Mouse (Mus musculus) heart, embryonic 13.5 days (tissue): ENCODE measurements around the gene Pbx1. TPM values are rescaled to one million over a fixed set of nuclear protein-coding genes. Genes with fewer than 3 reads are reported as not detected.
"Not testable (repeated sequence)": the region's sequence is repeated elsewhere in the genome, so short reads cannot be mapped to it uniquely, and the experiment has no call there.

ENCODE experiments used
- ATAC-seq: fragments of 200-750 bp; cut with Nextera tagmentation; 2 replicates; pipeline ENCODE4 v1.8.0; 2017; ENCODE audit warnings: moderate TSS enrichment; ENCODE audit not compliant: insufficient number of reproducible peaks, low FRiP score, low TSS enrichment; ENCODE audit errors: extremely low read depth
- H3K27ac ChIP-seq: fragments of 300-500 bp; sonication (generic); replicated peaks from 2 replicates; pipeline ENCODE4 v1.5.1; 2015; ENCODE audit warnings: moderate library complexity, mild to moderate bottlenecking, inconsistent platforms
- H3K27me3 ChIP-seq: fragments of 300-500 bp; sonication (generic); replicated peaks from 2 replicates; pipeline ENCODE4 v1.6.1; 2015; ENCODE audit warnings: mild to moderate bottlenecking, inconsistent platforms
- H3K36me3 ChIP-seq: fragments of 300-500 bp; sonication (generic); 2 replicates; pipeline ENCODE4 v1.6.1; 2015; ENCODE audit warnings: mild to moderate bottlenecking, inconsistent platforms
- H3K4me1 ChIP-seq: fragments of 300-500 bp; sonication (generic); 2 replicates; pipeline ENCODE4 v1.6.1; 2015; ENCODE audit warnings: inconsistent platforms
- H3K4me2 ChIP-seq: fragments of 300-500 bp; sonication (generic); 2 replicates; pipeline ENCODE4 v1.6.1; 2015; ENCODE audit warnings: inconsistent platforms, mild to moderate bottlenecking, moderate library complexity
- H3K4me3 ChIP-seq: fragments of 300-500 bp; sonication (generic); 2 replicates; pipeline ENCODE4 v1.5.1; 2015; ENCODE audit warnings: moderate library complexity, mild to moderate bottlenecking, inconsistent platforms
- H3K9ac ChIP-seq: fragments of 300-500 bp; sonication (generic); 2 replicates; pipeline ENCODE4 v1.6.1; 2015; ENCODE audit warnings: inconsistent platforms, mild to moderate bottlenecking, moderate library complexity
- H3K9me3 ChIP-seq: fragments of 300-500 bp; sonication (generic); 2 replicates; pipeline ENCODE4 v1.6.1; 2016; ENCODE audit warnings: inconsistent platforms
- WGBS: fragments of 180-500 bp; shearing (Covaris S2); methylation state at CpG from one replicate; pipeline ENCODE4 v1.1.7; 2015; ENCODE audit warnings: mixed read lengths; 5-methylcytosine and 5-hydroxymethylcytosine counted together
- polyA plus RNA-seq: library from polyadenylated mRNA; unstranded; fragments of >200 nt; fragmentation: Nextera tagmentation; extraction: Ambion mirVana; gene quantifications from 2 replicates; pipeline ENCODE4 v1.2.1, GENCODE M21; 2015

The Pbx1 gene
- polyA plus RNA-seq = 23.2 and 23.7 TPM in 2 replicates

- H3K4me3 ChIP-seq = peak within 1 kb of the TSS; percentile 88
- not testable (repeated sequence) for ATAC-seq, H3K36me3 ChIP-seq
Measured at GRCm38 (mm10) chr1:168432232-168432280, at the start of gene Pbx1. TSS of gene Pbx1 (minus strand) at chr1:168432270.

GRCm38 (mm10) chr1:168479626-168480025 lies 47.6 kb upstream of the Pbx1 start:
- H3K27me3 ChIP-seq = no peaks in the 10 kb centered on the region
- H3K9me3 ChIP-seq = no peaks in the 10 kb centered on the region
- no peak overlapping the region for H3K4me3 ChIP-seq
- peaks cover 30% of the 10 kb centered on the region for H3K4me1 ChIP-seq
- no peak for ATAC-seq
- WGBS = 82% methylated on average over 8 of the region's 8 CpGs
- H3K4me2 ChIP-seq = no peak overlapping the region
- H3K9ac ChIP-seq = no peak overlapping the region
- H3K27ac ChIP-seq = no peak overlapping the region
- no peaks in the 10 kb centered on the region for H3K36me3 ChIP-seq

More at GRCm38 (mm10) chr1:168432232-168432280, at the start of gene Pbx1:
- peaks cover 16% of the 10 kb centered on the region for H3K4me1 ChIP-seq
- not testable (repeated sequence) for H3K9me3 ChIP-seq, H3K27me3 ChIP-seq
- H3K27ac ChIP-seq = peak within 1 kb of the TSS; percentile 99
- peak within 1 kb of the TSS; percentile 77 for H3K4me2 ChIP-seq
- peak within 1 kb of the TSS; percentile 98 for H3K9ac ChIP-seq

GRCm38 (mm10) chr1:168478829-168479228 lies 46.8 kb upstream of the Pbx1 start:
- Histone ChIP-seq H3K36me3 (no peaks in the 10 kb centered on the region), H3K4me3 (no peak overlapping the region), H3K27me3 (no peaks in the 10 kb centered on the region), H3K27ac (no peak overlapping the region), H3K9me3 (no peaks in the 10 kb centered on the region), H3K4me1 (peaks cover 36% of the 10 kb centered on the region), H3K4me2 (no peak overlapping the region), H3K9ac (no peak overlapping the region)
- ATAC-seq = no peak
- 69% methylated on average over 2 of the region's 2 CpGs for WGBS

- ATAC-seq = peak; percentile 72; the same call in 1 of the 2 replicates
Measured at GRCm38 (mm10) chr1:168476917-168477316, 44.8 kb upstream of the Pbx1 start.

GRCm38 (mm10) chr1:168476216-168476897 lies 44.3 kb upstream of the Pbx1 start:
- no peak overlapping the region for H3K4me3 ChIP-seq
- peak overlapping the region; percentile 48; the same call in 1 of the 2 replicates for H3K9ac ChIP-seq
- H3K4me1 ChIP-seq = peaks cover 41% of the 10 kb centered on the region
- whole genome bisulfite sequencing = 45% methylated on average over 14 of the region's 14 CpGs
- H3K9me3 ChIP-seq = no peaks in the 10 kb centered on the region
- H3K4me2 ChIP-seq = peak overlapping the region; percentile 14; the same call in 1 of the 2 replicates
- ATAC-seq = peak; percentile 11; the same call in 1 of the 2 replicates
- no peaks in the 10 kb centered on the region for H3K36me3 ChIP-seq
- peak overlapping the region; percentile 97 for H3K27ac ChIP-seq
- no peaks in the 10 kb centered on the region for H3K27me3 ChIP-seq

More at GRCm38 (mm10) chr1:168476917-168477316, 44.8 kb upstream of the Pbx1 start:
- Histone ChIP-seq H3K4me2 (peak overlapping the region; percentile 14; the same call in 1 of the 2 replicates), H3K9ac (peak overlapping the region; percentile 48), H3K27me3 (no peaks in the 10 kb centered on the region), H3K4me1 (peaks cover 41% of the 10 kb centered on the region), H3K36me3 (no peaks in the 10 kb centered on the region), H3K4me3 (no peak overlapping the region), H3K9me3 (no peaks in the 10 kb centered on the region), H3K27ac (peak overlapping the region; percentile 97)
- WGBS = 23% methylated on average over 3 of the region's 3 CpGs

- Histone ChIP-seq H3K27me3 (no peaks in the 10 kb centered on the region), H3K4me1 (peaks cover 41% of the 10 kb centered on the region), H3K27ac (peak overlapping the region; percentile 97), H3K9ac (no peak overlapping the region), H3K36me3 (no peaks in the 10 kb centered on the region), H3K9me3 (no peaks in the 10 kb centered on the region), H3K4me3 (no peak overlapping the region), H3K4me2 (0 out of 2 replicates have a peak overlapping the region, but pooled peaks have one; percentile 14)
- ATAC-seq = no peak
- WGBS = 85% methylated on average over 17 of the region's 17 CpGs
Measured at GRCm38 (mm10) chr1:168475579-168476208, 43.6 kb upstream of the Pbx1 start.

GRCm38 (mm10) chr1:168473255-168474069 lies 41.4 kb upstream of the Pbx1 start:
- Histone ChIP-seq H3K4me2 (no peak overlapping the region), H3K4me3 (no peak overlapping the region), H3K9me3 (no peaks in the 10 kb centered on the region), H3K4me1 (peaks cover 41% of the 10 kb centered on the region), H3K9ac (no peak overlapping the region), H3K27ac (peak overlapping the region; percentile 37), H3K27me3 (no peaks in the 10 kb centered on the region), H3K36me3 (no peaks in the 10 kb centered on the region)
- no peak for ATAC-seq
- WGBS = 49% methylated on average over 12 of the region's 12 CpGs

GRCm38 (mm10) chr1:168472545-168473254 lies 40.6 kb upstream of the Pbx1 start:
- Histone ChIP-seq H3K27ac (no peak overlapping the region), H3K9ac (no peak overlapping the region), H3K4me3 (no peak overlapping the region), H3K27me3 (no peaks in the 10 kb centered on the region), H3K9me3 (no peaks in the 10 kb centered on the region), H3K4me2 (no peak overlapping the region), H3K4me1 (peaks cover 41% of the 10 kb centered on the region), H3K36me3 (no peaks in the 10 kb centered on the region)
- ATAC-seq = no peak
- 67% methylated on average over 6 of the region's 6 CpGs for WGBS

- no peaks in the 10 kb centered on the region for H3K27me3 ChIP-seq
- no peak overlapping the region for H3K9ac ChIP-seq
- H3K9me3 ChIP-seq = no peaks in the 10 kb centered on the region
- no peaks in the 10 kb centered on the region for H3K36me3 ChIP-seq
- no peak overlapping the region for H3K27ac ChIP-seq
- ATAC-seq = no peak
- H3K4me2 ChIP-seq = no peak overlapping the region
- H3K4me1 ChIP-seq = no peaks in the 10 kb centered on the region
- no peak overlapping the region for H3K4me3 ChIP-seq
- WGBS = 92% methylated on average over 1 of the region's 1 CpGs
Measured at GRCm38 (mm10) chr1:168459426-168459825, 27.4 kb upstream of the Pbx1 start.

- Histone ChIP-seq H3K27ac (no peak overlapping the region), H3K27me3 (no peaks in the 10 kb centered on the region)
- WGBS = 50% methylated on average over 7 of the region's 7 CpGs
Measured at GRCm38 (mm10) chr1:168457191-168457747, 25.2 kb upstream of the Pbx1 start.

GRCm38 (mm10) chr1:168455178-168455577 lies 23.1 kb upstream of the Pbx1 start:
- no peak for ATAC-seq
- Histone ChIP-seq H3K27ac (no peak overlapping the region), H3K4me3 (no peak overlapping the region), H3K9ac (no peak overlapping the region), H3K27me3 (no peaks in the 10 kb centered on the region), H3K36me3 (no peaks in the 10 kb centered on the region), H3K4me1 (no peaks in the 10 kb centered on the region), H3K4me2 (no peak overlapping the region), H3K9me3 (no peaks in the 10 kb centered on the region)
- 76% methylated on average over 8 of the region's 8 CpGs for WGBS

More at GRCm38 (mm10) chr1:168457191-168457747, 25.2 kb upstream of the Pbx1 start:
- Histone ChIP-seq H3K4me1 (no peaks in the 10 kb centered on the region), H3K4me3 (no peak overlapping the region), H3K36me3 (no peaks in the 10 kb centered on the region), H3K9ac (no peak overlapping the region), H3K9me3 (no peaks in the 10 kb centered on the region), H3K4me2 (no peak overlapping the region)
- no peak for ATAC-seq
